Mouse (Mus musculus) splenic B cell, adult 2 months (primary cell): Measurements from ENCODE around the gene Ptchd4.

Experiments used
- DNase-seq: peaks from one replicate; pipeline ENCODE4 v3.0.0-alpha.2; 2011; ENCODE audit warnings: low read depth, low spot score
- H3K27me3 ChIP-seq: 2 replicates; pipeline ENCODE4 v1.6.1; 2012; ENCODE audit warnings: mild to moderate bottlenecking, low read length, moderate library complexity, mixed read lengths; ENCODE audit not compliant: control insufficient read depth, poor library complexity, insufficient read depth, severe bottlenecking
- H3K36me3 ChIP-seq: 2 replicates; pipeline ENCODE4 v1.6.1; 2012; ENCODE audit warnings: mild to moderate bottlenecking, low read length, moderate library complexity, mixed read lengths; ENCODE audit not compliant: control insufficient read depth, poor library complexity, insufficient read depth, severe bottlenecking

The Ptchd4 gene

GRCm38 (mm10) chr17:42315669-42316611 is at the start of gene Ptchd4:
TSS of gene Ptchd4 (plus strand) at chr17:42315947.
- Histone ChIP-seq H3K27me3 (no peaks in the 10 kb centered on the region), H3K36me3 (no peaks in the 10 kb centered on the region)
- DNase-seq = no peak

- no peak for DNase-seq
- Histone ChIP-seq H3K27me3 (no peaks in the 10 kb centered on the region), H3K36me3 (no peaks in the 10 kb centered on the region)
These were observed 38.9 kb upstream of the Ptchd4 start for GRCm38 (mm10) chr17:42276861-42277260.

- no peak for DNase-seq
- Histone ChIP-seq H3K36me3 (no peaks in the 10 kb centered on the region), H3K27me3 (no peaks in the 10 kb centered on the region)
These were observed 31.4 kb upstream of the Ptchd4 start for GRCm38 (mm10) chr17:42284391-42284790.

GRCm38 (mm10) chr17:42286255-42286654 is 29.5 kb upstream of the Ptchd4 start:
- H3K27me3 ChIP-seq = no peaks in the 10 kb centered on the region
- no peaks in the 10 kb centered on the region for H3K36me3 ChIP-seq
- no peak for DNase-seq

- no peak for DNase-seq
- Histone ChIP-seq H3K36me3 (no peaks in the 10 kb centered on the region), H3K27me3 (no peaks in the 10 kb centered on the region)
These were observed 25.4 kb upstream of the Ptchd4 start for GRCm38 (mm10) chr17:42290341-42290740.

GRCm38 (mm10) chr17:42291793-42292192 is 24.0 kb upstream of the Ptchd4 start:
- no peak for DNase-seq
- no peaks in the 10 kb centered on the region for H3K36me3 ChIP-seq
- H3K27me3 ChIP-seq = no peaks in the 10 kb centered on the region

- Histone ChIP-seq H3K36me3 (no peaks in the 10 kb centered on the region), H3K27me3 (no peaks in the 10 kb centered on the region)
- DNase-seq = no peak
These were observed 17.8 kb upstream of the Ptchd4 start for GRCm38 (mm10) chr17:42297986-42298385.

- H3K36me3 ChIP-seq = no peaks in the 10 kb centered on the region
- no peak for DNase-seq
- H3K27me3 ChIP-seq = no peaks in the 10 kb centered on the region
These were observed 16.1 kb upstream of the Ptchd4 start for GRCm38 (mm10) chr17:42299681-42300080.

- DNase-seq = no peak
- H3K36me3 ChIP-seq = no peaks in the 10 kb centered on the region
- no peaks in the 10 kb centered on the region for H3K27me3 ChIP-seq
These were observed 12.6 kb upstream of the Ptchd4 start for GRCm38 (mm10) chr17:42303062-42303577.

- Histone ChIP-seq H3K27me3 (no peaks in the 10 kb centered on the region), H3K36me3 (no peaks in the 10 kb centered on the region)
- no peak for DNase-seq
These were observed 11.5 kb upstream of the Ptchd4 start for GRCm38 (mm10) chr17:42304262-42304661.

- no peak for DNase-seq
- Histone ChIP-seq H3K36me3 (no peaks in the 10 kb centered on the region), H3K27me3 (no peaks in the 10 kb centered on the region)
These were observed 8.7 kb upstream of the Ptchd4 start for GRCm38 (mm10) chr17:42307001-42307400.

- Histone ChIP-seq H3K27me3 (no peaks in the 10 kb centered on the region), H3K36me3 (no peaks in the 10 kb centered on the region)
- DNase-seq = no peak
These were observed 5.6 kb upstream of the Ptchd4 start for GRCm38 (mm10) chr17:42310136-42310535.

- no peaks in the 10 kb centered on the region for H3K36me3 ChIP-seq
- H3K27me3 ChIP-seq = no peaks in the 10 kb centered on the region
- DNase-seq = no peak
These were observed 850 bp downstream of the Ptchd4 start for GRCm38 (mm10) chr17:42316612-42316982.

GRCm38 (mm10) chr17:42335787-42336186 is 20.0 kb downstream of the Ptchd4 start:
- no peaks in the 10 kb centered on the region for H3K36me3 ChIP-seq
- DNase-seq = no peak
- H3K27me3 ChIP-seq = no peaks in the 10 kb centered on the region

GRCm38 (mm10) chr17:42336571-42336970 is 20.8 kb downstream of the Ptchd4 start:
- no peak for DNase-seq
- H3K27me3 ChIP-seq = no peaks in the 10 kb centered on the region
- no peaks in the 10 kb centered on the region for H3K36me3 ChIP-seq
